Mouse (Mus musculus) hindbrain, embryonic 11.5 days (tissue): ENCODE results near the gene 1700011L22Rik. TPM values are rescaled to one million over a fixed set of nuclear protein-coding genes. Genes with fewer than 3 reads are reported as not detected.

ENCODE experiments used
- ATAC-seq: fragments of 200-750 bp; cut with Nextera tagmentation; 2 replicates; pipeline ENCODE4 v1.8.0; 2017; ENCODE audit warnings: mild to moderate bottlenecking, moderate TSS enrichment, moderate library complexity; ENCODE audit not compliant: low FRiP score
- DNase-seq: peaks from one replicate; pipeline ENCODE4 v3.0.0-alpha.2; 2015; ENCODE audit warnings: low spot score
- H3K27ac ChIP-seq: fragments of 300-500 bp; sonication (generic); 2 replicates; pipeline ENCODE4 v1.5.1; 2014; ENCODE audit warnings: mild to moderate bottlenecking, low read depth, low read length
- H3K27me3 ChIP-seq: fragments of 300-500 bp; sonication (generic); 2 replicates; pipeline ENCODE4 v1.6.1; 2014; ENCODE audit warnings: mild to moderate bottlenecking, low read length, moderate library complexity, mixed read lengths; ENCODE audit not compliant: control insufficient read depth, insufficient read depth
- H3K36me3 ChIP-seq: fragments of 300-500 bp; sonication (generic); 2 replicates; pipeline ENCODE4 v1.6.1; 2014; ENCODE audit warnings: mild to moderate bottlenecking, low read length, moderate library complexity, mixed read lengths; ENCODE audit not compliant: control insufficient read depth, insufficient read depth
- H3K4me1 ChIP-seq: fragments of 300-500 bp; sonication (generic); replicated peaks from 2 replicates; pipeline ENCODE4 v1.6.1; 2014; ENCODE audit warnings: low read length, mixed read lengths; ENCODE audit not compliant: control insufficient read depth, insufficient read depth
- H3K4me2 ChIP-seq: fragments of 300-500 bp; sonication (generic); replicated peaks from 2 replicates; pipeline ENCODE4 v1.6.1; 2014; ENCODE audit warnings: mild to moderate bottlenecking, low read depth, low read length
- H3K4me3 ChIP-seq: fragments of 300-500 bp; sonication (generic); 2 replicates; pipeline ENCODE4 v1.5.1; 2014; ENCODE audit warnings: low read depth, low read length
- H3K9ac ChIP-seq: fragments of 300-500 bp; sonication (generic); 2 replicates; pipeline ENCODE4 v1.6.1; 2014; ENCODE audit warnings: low read depth, low read length
- H3K9me3 ChIP-seq: fragments of 300-500 bp; sonication (generic); 2 replicates; pipeline ENCODE4 v1.6.1; 2016; ENCODE audit warnings: low read length; ENCODE audit not compliant: control insufficient read depth
- WGBS: fragments of 180-500 bp; shearing (Covaris S2); extraction: QIAGEN DNeasy Blood & Tissue Kit; methylation state at CpG from one replicate; pipeline ENCODE4 v1.1.7; 2014; 5-methylcytosine and 5-hydroxymethylcytosine counted together
- polyA plus RNA-seq: library from polyadenylated mRNA; unstranded; fragments of >200 nt; fragmentation: Nextera tagmentation; extraction: Ambion mirVana; gene quantifications from 2 replicates; pipeline ENCODE4 v1.2.1, GENCODE M21; 2014

The 1700011L22Rik gene
- polyA plus RNA-seq, 1 experiment from 2014 or later, result not detected

GRCm38 (mm10) chr8:79208181-79208580, 40.2 kb downstream of the 1700011L22Rik start:
- Histone ChIP-seq H3K4me3 (no peak overlapping the region), H3K4me1 (peaks cover 7% of the 10 kb centered on the region), H3K27me3 (no peaks in the 10 kb centered on the region), H3K9ac (no peak overlapping the region), H3K9me3 (no peaks in the 10 kb centered on the region), H3K36me3 (no peaks in the 10 kb centered on the region), H3K27ac (no peak overlapping the region), H3K4me2 (no peak overlapping the region)
- DNase-seq (no peak), ATAC-seq (no peak)
- 46% methylated on average over 3 of the region's 3 CpGs for WGBS

DNA sequence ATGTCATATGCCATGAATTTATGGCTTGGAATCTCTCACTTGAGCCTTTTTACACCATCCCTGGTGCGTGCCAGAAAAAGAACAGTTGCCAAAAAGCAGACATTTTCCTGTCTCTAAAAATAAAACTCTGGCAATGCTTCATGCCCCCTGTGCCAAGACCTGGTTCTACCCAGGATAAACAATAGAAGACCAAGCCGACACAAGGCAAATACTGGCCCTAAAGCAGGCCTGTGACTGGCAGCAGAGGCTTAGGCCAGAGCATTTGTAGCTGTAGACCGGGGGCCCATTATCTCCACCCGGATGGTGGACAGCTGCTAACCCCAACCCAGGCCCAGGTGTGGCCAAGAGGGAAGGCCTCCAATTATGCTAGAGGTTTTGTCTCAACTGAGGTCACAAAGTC, 41.5 kb downstream of the 1700011L22Rik start:
- ATAC-seq, result no peak
- peaks cover 7% of the 10 kb centered on the region for H3K4me1 ChIP-seq
- no peak overlapping the region for H3K4me2 ChIP-seq
- H3K4me3 ChIP-seq, result no peak overlapping the region
- no peak for DNase-seq
- H3K27me3 ChIP-seq, result no peaks in the 10 kb centered on the region
- H3K27ac ChIP-seq, result no peak overlapping the region
- H3K9me3 ChIP-seq, result no peaks in the 10 kb centered on the region
- WGBS, result 86% methylated on average over 4 of the region's 4 CpGs
- H3K36me3 ChIP-seq, result no peaks in the 10 kb centered on the region
- no peak overlapping the region for H3K9ac ChIP-seq

- Histone ChIP-seq H3K4me1 (no peaks in the 10 kb centered on the region; the same call in 1 of the 2 replicates), H3K9ac (no peak overlapping the region), H3K36me3 (no peaks in the 10 kb centered on the region), H3K9me3 (no peaks in the 10 kb centered on the region), H3K27me3 (no peaks in the 10 kb centered on the region), H3K27ac (no peak overlapping the region), H3K4me2 (no peak overlapping the region), H3K4me3 (no peak overlapping the region)
- 72% methylated on average over 11 of the region's 11 CpGs for WGBS
- no peak for ATAC-seq
- no peak for DNase-seq
These were observed 46.8 kb downstream of the 1700011L22Rik start for GRCm38 (mm10) chr8:79201446-79202147.

DNA sequence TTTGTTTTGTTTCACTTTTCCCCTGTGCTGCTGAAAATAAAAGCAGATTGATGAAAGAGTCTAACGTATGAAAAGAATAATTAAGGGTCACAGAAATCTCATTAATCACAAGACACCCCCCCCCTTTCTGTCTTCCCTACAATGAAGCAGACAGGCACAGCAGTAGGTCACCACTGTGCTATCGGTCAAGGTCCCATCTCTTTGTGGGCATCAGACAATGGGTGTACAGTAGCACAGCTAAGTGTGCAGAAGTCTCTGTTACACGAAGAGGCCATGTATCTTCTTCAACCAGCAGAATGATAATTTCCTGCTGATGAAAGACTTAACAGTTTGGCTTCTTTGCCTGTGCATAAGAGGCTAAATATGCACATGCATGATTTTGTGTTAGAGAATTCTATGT, 49.7 kb downstream of the 1700011L22Rik start:
- DNase-seq (peak; percentile 27), ATAC-seq (peak; percentile 72)
- Histone ChIP-seq H3K27me3 (no peaks in the 10 kb centered on the region), H3K4me2 (no peak overlapping the region), H3K4me3 (no peak overlapping the region), H3K4me1 (no peaks in the 10 kb centered on the region; the same call in 1 of the 2 replicates), H3K9me3 (no peaks in the 10 kb centered on the region), H3K27ac (0 out of 2 replicates have a peak overlapping the region, but pooled peaks have one; percentile 11), H3K9ac (no peak overlapping the region), H3K36me3 (no peaks in the 10 kb centered on the region)
- WGBS, result 41% methylated on average over 3 of the region's 3 CpGs

DNA sequence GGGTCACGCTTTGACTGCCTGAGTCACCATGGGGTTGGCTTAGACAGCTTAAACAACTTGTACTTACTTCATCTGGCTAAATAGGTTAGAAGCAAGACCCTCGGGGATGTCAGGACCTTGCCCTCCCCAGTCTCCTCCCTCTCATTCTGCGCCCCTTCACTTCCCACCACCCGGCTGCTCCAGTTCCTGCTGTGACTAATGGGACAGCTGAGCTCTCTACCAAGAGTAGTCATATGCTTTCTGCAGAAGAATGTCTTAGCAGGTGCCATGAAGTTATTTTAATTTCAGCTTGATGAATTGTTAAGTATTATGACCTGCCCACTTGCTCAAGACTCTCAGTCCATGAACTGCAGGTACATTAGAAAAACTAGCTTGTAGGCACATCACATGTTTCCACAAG, 51.9 kb downstream of the 1700011L22Rik start:
- ATAC-seq, result no peak
- Histone ChIP-seq H3K27ac (no peak overlapping the region), H3K9me3 (no peaks in the 10 kb centered on the region), H3K36me3 (no peaks in the 10 kb centered on the region), H3K4me3 (no peak overlapping the region), H3K27me3 (no peaks in the 10 kb centered on the region), H3K9ac (no peak overlapping the region), H3K4me1 (no peaks in the 10 kb centered on the region; the same call in 1 of the 2 replicates), H3K4me2 (no peak overlapping the region)
- no peak for DNase-seq
- WGBS, result 75% methylated on average over 4 of the region's 4 CpGs

DNA sequence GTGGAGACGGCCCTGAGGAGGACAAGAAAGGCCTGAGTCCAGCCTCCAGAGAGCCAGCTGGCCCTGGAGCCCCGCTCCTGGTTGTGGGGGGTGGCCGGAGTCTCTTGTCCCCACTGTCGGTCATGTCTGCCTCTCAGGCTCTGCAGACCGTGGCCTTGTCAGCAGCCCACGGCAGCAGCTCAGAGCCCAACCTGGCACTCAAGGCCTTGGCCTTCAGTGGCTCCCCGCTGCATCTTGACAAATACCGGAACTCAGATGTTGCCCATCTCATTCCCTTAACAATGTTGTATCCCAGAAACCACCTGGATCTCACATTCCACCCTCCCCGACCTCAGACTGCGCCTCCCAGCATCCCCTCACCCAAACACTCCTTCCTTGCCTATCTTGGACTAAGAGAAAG, 58.3 kb downstream of the 1700011L22Rik start:
- H3K27me3 ChIP-seq, result no peaks in the 10 kb centered on the region
- H3K4me2 ChIP-seq, result no peak overlapping the region
- no peak for ATAC-seq
- peaks cover 6% of the 10 kb centered on the region; the same call in 1 of the 2 replicates for H3K36me3 ChIP-seq
- no peaks in the 10 kb centered on the region for H3K9me3 ChIP-seq
- H3K27ac ChIP-seq, result no peak overlapping the region
- no peaks in the 10 kb centered on the region for H3K4me1 ChIP-seq
- no peak overlapping the region for H3K4me3 ChIP-seq
- WGBS, result 92% methylated on average over 10 of the region's 10 CpGs
- DNase-seq, result no peak
- no peak overlapping the region for H3K9ac ChIP-seq

DNA sequence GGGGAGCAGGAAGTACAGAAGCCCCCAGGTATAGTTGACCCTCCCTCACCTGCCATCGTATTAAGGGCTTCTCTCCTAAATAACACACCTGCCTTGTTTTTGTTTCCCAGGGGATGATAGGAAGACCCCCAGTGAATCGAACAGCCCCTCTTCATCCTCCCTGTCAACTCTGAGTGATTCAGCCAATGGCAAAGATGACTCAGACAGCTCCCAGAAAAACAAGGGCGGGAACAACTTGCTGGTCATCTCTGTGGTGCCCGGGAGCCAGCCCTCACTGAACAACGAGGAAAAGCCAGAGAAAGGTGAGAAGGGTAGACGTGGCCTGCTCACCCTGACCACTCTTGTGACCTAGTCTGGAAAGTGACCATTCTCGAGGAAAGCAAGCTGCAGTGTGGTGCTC, 62.9 kb downstream of the 1700011L22Rik start:
- no peak overlapping the region for H3K4me2 ChIP-seq
- no peak for ATAC-seq
- peaks cover 14% of the 10 kb centered on the region; the same call in 1 of the 2 replicates for H3K36me3 ChIP-seq
- 87% methylated on average over 7 of the region's 7 CpGs for WGBS
- H3K9me3 ChIP-seq, result no peaks in the 10 kb centered on the region
- no peaks in the 10 kb centered on the region for H3K4me1 ChIP-seq
- H3K9ac ChIP-seq, result no peak overlapping the region
- no peak for DNase-seq
- no peak overlapping the region for H3K27ac ChIP-seq
- H3K27me3 ChIP-seq, result no peaks in the 10 kb centered on the region
- H3K4me3 ChIP-seq, result no peak overlapping the region

- Histone ChIP-seq H3K36me3 (peaks cover 12% of the 10 kb centered on the region; the same call in 1 of the 2 replicates), H3K4me2 (no peak overlapping the region), H3K27ac (no peak overlapping the region), H3K27me3 (no peaks in the 10 kb centered on the region), H3K4me3 (no peak overlapping the region), H3K4me1 (no peaks in the 10 kb centered on the region), H3K9ac (no peak overlapping the region), H3K9me3 (no peaks in the 10 kb centered on the region)
- DNase-seq (no peak), ATAC-seq (no peak)
- WGBS, result 92% methylated on average over 6 of the region's 6 CpGs
These were observed 68.7 kb downstream of the 1700011L22Rik start for GRCm38 (mm10) chr8:79179678-79180077.

DNA sequence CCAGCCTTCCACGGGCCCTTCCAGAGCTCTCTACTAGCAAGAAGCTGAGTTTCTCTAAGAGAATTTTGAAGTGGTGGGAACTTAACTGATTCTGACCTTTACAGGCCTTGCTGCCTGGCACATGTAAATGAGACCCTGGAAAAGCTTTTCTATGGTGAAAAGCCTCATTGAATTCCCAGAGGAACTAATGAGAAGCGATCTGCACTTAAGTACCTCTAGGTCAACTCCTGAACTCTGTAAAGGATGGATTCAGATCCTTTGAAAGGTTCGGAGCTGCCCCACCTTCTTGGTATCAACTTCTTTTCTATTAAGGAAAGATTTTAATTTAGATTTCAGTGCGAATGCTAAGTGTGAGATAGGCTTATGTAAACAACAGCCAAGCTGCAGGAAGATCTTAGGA, 72.4 kb downstream of the 1700011L22Rik start:
- Histone ChIP-seq H3K9ac (no peak overlapping the region), H3K36me3 (0 out of 2 replicates have a peak, but pooled peaks cover 4% of the 10 kb centered on the region), H3K9me3 (no peaks in the 10 kb centered on the region), H3K4me1 (no peaks in the 10 kb centered on the region), H3K4me3 (no peak overlapping the region), H3K27ac (no peak overlapping the region), H3K27me3 (no peaks in the 10 kb centered on the region), H3K4me2 (no peak overlapping the region)
- DNase-seq (no peak), ATAC-seq (no peak)
- WGBS, result 71% methylated on average over 4 of the region's 4 CpGs
